Mouse (Mus musculus) thymus, postnatal 10 days (tissue): ENCODE measurements around the gene Ccdc171.
"Not testable (repeated sequence)": the region's sequence is repeated elsewhere in the genome, so short reads cannot be mapped to it uniquely, and the experiment has no call there.

ENCODE experiments used
- DNase-seq, 2 experiments: peaks; one replicate each; pipeline ENCODE4 v3.0.0; 2021; ENCODE audit warnings: low spot score in 2 of 2

Ccdc171 gene

DNA sequence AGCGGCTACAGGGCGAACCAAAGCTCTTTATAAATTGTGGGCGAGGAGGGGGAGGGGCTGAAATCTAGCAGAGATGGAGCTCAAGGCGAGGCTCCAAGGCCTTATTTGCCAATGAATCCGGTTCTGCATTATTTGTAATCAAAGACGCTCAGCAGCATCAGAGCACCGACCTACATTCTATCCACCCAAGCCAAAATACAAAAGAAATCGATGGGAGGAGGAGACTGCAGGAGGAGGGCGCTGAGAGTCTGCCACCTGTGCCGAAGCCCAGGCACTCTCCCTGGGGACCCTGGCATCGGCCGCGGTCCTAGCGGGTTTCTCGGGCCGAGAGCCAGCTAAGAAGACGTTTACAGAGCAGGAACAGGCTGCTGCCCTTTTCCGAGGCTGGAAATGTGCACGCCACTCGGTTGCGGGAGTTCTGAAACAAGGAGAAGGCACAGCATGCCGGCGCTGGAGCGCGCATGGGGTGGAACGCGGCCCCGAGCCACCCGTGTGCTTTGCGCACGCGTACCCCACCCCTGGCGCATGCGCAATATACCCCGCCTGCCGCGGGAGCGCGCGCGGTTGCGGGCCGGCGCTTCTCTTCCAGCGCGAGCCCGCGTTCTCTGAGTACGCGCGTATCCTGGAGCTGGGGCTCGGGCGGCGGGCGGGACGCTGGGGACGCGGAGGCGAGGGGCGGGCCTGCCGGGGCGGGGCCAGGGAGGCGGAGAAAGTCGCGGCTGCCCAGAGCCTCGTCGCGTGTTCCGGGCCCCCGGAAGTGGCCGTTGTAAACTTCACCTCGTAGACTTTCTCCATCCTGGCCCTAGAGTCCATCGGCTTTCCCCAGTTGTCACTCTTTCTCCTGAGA lies at the start of gene Ccdc171:
TSS of gene Ccdc171 (plus strand) at position 703 of the 847 bp plus-strand sequence.
- DNase-seq = peak; percentile 94

- no peak for DNase-seq
These were observed 40.1 kb upstream of the Ccdc171 start for GRCm38 (mm10) chr4:83485250-83485649.

DNA sequence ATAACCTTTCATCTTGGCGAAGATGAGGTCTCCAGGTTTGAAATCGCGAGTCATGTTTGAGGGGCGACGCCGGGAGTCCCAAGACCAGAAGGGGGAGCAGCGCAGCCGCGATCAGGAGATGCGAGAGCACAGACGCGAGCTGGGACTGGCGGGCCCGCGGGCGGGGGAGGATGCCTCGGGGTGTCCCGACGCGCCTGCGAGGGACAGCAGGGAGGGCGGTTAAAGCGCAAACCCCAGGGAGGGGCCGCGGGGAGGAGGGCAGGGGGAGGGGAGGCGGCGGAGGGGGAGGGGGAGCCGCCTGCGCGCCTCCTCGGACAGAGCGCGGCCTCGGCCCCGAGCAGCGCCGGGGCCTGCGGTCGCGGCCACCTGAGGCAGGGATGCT lies 39.6 kb upstream of the Ccdc171 start:
- peak; percentile 90 for DNase-seq

DNA sequence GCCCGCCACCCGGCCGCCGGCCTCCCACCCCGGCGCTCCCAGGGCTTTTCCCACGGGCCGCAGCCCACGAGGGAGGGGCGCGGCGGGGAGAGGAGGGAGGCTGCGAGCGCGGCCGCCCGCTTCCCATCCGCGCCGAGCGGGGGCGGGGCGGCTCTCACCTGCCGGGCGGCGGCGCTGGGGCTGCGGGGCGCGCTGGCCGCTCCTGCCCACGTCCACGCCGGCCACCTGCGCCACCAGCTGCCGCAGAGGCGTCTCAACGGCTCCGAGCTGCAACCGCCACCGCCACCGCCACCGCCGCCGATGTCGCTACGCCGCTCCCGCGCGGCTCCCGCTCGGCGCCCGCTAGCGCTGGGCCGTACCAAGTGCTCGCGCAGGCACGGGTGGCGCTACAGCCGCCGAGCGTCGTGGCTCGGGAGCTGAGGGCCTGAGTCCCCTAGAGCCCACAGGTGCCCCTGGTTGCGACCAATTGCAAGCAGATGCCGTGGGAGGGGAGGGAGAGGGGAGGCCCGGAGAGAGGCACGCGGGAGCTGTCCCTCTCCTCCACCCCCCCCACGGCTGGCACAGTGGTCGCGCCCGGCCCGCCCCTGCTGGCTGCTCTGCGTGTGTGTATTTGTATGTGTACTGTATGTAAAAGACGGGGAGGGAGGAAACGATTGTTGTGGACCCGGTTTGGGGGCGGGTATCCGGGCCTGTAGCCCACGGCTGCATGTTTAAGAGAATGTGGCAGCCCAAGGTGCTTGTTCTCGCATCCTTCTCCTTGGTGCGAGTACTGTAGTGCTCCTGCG lies 39.0 kb upstream of the Ccdc171 start, which contains the start of gene Psip1:
TSS of gene Psip1 (minus strand) at position 343 of the 785 bp plus-strand sequence.
- DNase-seq = peak; percentile 92 to 95

DNA sequence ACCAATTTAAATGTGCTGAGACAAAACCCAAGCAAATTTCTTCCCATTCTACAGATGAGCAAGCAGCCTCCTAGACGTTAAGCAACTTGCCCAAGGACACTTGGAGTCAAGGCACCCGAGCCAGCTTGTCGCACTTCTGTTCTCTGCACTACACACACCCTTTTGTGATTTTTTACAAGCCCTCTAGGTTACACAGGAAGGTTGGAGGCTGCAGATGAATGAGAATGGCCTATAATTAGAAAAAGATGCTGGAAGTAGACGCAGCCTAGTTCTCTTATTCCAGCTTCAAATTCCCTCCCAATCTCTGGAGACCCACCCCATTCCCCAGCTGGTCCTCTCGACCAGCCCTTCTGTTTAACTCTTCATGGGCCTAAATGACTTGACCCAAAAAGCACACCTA lies 36.2 kb upstream of the Ccdc171 start:
- no peak for DNase-seq

DNA sequence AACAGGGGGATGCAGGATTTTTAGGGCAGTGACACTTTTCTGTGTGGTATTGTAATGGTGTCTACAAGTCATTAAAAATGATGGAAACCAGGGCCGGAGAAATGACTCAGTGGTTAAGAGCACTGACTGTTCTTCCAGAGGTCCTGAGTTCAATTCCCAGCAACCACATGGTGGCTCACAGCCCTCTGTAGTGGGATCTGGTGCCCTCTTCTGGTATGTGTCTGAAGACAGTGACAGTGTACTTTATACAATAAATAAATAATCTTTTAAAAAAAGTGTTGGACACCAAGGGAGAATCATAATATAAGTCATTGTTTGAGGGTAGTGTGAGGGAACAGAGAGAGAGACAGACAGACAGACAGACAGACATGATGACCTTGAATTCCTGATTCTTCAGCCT lies 32.2 kb upstream of the Ccdc171 start:
- no peak for DNase-seq

DNA sequence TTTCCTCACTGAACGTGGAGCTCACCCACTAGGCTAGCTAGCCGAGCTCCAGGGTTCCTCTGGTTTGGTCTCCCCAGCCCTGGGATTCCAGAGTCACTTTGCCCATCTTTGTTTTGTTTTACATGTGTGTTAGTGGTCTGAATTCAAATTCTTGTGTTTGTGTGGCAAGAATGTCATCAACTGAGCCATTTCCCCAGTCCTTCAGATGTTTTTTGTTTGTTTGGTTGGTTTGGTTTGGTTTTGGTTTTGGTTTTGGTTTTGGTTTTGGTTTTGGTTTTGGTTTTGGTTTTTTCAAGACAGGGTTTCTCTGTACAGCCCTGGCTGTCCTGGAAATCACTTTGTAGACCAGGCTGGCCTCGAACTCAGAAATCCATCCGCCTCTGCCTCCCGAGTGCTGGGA lies 28.3 kb upstream of the Ccdc171 start:
- DNase-seq = not testable (repeated sequence)

DNA sequence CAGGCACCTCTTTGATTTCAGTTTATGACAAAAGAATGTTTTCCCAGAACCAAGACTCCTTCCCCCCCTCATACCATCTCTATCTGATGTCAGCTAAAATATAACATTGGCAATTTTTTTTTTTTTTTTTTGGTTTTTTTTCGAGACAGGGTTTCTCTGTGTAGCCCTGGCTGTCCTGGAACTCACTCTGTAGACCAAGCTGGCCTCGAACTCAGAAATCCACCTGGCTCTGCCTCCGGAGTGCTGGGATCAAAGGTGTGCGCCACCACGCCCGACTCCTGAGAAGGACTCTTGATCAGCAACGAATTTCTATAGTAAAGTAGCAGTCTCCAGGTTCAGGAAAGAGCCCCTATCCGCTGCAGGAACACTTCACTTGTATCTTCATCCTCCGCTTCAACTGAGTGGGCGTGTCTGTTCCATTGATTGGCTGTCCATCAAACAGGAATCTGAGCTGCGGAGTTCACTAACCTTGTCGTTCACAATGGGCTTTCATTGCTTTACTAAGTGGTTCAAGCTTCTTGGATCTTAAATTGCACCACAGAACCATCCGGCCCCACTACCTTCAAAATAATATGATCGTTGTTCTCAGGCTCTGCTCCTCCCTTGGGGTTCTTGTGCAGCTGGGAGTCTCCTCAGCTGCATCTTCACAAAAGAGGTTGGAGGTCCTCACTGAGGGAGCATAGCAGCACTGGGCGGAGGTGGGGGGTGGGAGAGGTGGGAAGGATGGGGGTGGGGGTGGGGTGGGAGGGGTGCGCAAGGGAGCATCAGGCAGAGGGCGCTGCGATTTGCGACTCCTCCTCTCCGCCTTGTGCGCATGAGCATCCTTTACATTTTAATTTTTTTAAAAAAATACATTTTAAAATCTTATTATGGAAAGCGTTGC lies 24.9 kb upstream of the Ccdc171 start:
- DNase-seq = no peak

DNA sequence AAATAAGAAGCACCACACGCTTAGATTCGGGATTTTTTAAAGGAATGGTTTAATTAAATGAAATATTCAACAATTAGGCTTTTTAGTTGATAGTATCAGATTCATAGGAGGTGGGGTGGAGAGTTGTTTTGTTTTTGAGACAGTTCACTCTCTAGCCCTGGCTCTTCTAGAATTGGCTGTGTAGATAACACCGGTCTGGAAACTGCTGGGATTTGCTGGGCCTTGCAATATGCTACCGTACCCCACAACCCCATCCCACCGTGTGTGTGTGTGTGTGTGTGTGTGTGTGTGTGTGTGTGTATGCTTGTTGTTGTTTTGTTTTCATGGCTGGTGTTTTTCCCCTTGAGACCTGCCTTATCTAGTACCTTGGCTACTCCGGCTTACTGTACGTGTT lies 24.3 kb upstream of the Ccdc171 start:
- no peak for DNase-seq

DNA sequence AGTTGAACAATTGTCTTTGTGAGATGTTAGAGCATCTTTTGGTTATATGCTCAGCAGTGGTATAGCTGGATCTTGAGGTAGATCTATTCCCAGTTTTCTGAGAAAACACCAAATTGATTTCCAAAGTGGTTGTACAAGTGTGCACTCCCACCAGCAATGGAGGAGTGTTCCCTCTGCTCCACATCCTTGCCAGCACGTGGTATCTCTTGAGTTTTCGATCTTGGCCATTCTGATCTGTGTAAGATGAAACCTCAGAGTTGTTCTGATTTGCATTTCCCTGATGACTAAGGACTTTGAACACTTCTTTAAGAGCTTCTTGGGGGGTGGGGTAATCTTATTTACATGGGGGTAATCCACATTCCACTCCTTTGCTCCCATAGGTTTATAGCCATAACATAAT lies 15.7 kb upstream of the Ccdc171 start:
- DNase-seq = no peak

- no peak for DNase-seq
These were observed 14.3 kb upstream of the Ccdc171 start for GRCm38 (mm10) chr4:83511083-83511482.

DNA sequence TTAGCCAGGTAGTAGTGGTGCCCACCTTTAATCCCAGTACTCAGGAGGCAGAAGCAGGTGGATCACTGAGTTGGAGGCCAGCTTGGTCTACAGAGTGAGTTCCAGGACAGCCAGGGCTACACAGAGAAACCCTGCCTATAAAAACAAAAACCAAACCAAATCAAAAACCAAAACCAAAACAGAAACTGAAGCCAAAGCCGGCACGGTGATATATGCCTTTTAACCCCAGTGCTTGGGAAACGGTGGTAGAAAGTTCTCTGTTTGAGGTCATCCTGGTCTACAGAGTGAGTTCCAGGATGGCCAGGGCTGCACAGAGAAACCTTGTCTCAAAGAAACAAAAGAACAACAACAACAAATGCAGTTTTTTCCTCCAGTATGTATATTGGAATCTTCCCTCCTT lies 13.1 kb upstream of the Ccdc171 start:
- DNase-seq = no peak

DNA sequence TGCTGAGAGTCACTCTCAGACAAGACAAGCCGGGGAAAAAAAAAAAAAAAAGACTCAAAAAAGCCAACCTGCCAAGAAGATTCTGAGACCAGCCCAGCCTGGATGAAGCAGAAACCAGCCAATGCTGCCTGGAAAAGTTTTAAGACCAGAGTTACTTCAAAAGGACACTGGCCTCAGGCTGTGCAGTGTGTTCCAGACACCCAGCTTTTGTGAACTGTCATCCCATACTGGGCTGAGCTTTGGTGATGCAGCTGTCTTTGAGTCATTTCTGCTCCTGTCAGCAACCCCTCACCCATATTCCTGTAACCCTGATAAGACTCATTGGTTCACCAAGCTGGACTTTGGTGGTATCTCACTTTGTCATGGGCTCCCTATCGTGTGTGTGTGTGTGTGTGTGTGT lies 12.7 kb upstream of the Ccdc171 start:
- no peak for DNase-seq

- DNase-seq = no peak
These were observed 11.2 kb upstream of the Ccdc171 start for GRCm38 (mm10) chr4:83514183-83514582.

- DNase-seq = peak in 1 of 2 experiments; percentile 30
These were observed 10.2 kb upstream of the Ccdc171 start for GRCm38 (mm10) chr4:83514976-83515669.

DNA sequence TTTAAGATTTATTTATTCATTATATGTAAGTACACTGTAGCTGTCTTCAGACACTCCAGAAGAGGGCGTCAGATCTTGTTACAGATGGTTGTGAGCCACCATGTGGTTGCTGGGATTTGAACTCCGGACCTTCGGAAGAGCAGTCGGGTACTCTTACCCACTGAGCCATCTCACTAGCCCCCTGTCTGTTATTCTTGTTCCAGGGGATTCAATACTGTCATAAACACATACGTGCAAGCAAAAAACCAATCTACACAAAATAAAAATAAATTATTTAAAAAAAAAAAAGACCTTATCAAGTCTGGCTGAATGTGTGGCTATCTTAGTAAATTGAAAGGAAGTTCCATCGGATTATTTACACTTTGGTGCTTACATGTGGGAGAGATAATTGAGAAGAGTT lies 9.2 kb upstream of the Ccdc171 start:
- DNase-seq = not testable (repeated sequence)

DNA sequence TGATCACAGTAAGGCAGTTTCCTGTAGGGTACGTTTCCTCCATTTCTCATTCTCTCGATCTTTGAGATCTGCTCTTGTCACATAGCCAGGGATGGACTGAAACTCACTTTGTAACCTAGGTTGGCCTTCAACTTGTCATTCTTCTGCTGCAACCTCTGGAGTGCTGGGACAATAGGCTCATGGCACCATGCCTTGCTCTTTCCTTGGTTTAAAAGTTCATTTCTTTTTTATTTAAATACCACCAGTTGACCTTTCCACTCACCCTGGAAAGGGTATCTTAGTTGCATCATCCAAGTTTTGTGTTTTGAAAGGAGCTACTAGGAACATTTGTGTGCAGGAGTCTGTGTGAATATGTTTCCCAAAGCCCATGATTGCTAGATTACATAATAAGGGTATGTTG lies 6.2 kb upstream of the Ccdc171 start:
- no peak for DNase-seq

GRCm38 (mm10) chr4:83519807-83520206 lies 5.5 kb upstream of the Ccdc171 start:
- no peak for DNase-seq

GRCm38 (mm10) chr4:83520308-83520707 lies 5.0 kb upstream of the Ccdc171 start:
- no peak for DNase-seq

DNA sequence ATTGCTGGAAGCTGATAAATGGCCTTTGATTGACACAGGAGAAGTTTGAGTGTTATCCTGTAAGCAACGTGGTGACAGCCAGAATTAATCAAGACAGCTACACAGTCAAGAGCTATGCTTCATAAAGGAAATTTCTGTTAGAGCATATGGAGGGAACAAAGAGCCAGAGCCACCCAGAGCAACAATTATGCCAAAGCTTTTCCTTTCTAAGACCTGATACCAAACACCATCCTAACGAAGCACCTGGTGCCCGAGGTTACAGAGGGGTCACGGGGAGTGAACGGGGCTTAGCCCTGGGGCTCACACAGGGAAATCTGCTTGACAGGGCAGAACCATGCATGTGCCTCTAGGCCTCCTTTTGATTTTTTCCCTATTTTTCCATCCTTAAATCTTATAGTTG lies 3.3 kb upstream of the Ccdc171 start:
- DNase-seq = no peak

- DNase-seq = no peak
These were observed 896 bp upstream of the Ccdc171 start for GRCm38 (mm10) chr4:83524456-83524842.
